Mouse (Mus musculus) central nervous system, embryonic 14 days (tissue): ENCODE data around the gene Gk2. TPM values are rescaled to one million over a fixed set of nuclear protein-coding genes. Genes with fewer than 3 reads are reported as not detected.

ENCODE experiments used
- polyA plus RNA-seq: library from polyadenylated mRNA; depleted of rRNA; stranded (reverse); fragments of >200 nt; gene quantifications from 2 replicates; pipeline ENCODE4 v1.2.3, GENCODE M21; 2012; rRNA removed

Gk2 gene
- not detected in 2 replicates for polyA plus RNA-seq

DNA sequence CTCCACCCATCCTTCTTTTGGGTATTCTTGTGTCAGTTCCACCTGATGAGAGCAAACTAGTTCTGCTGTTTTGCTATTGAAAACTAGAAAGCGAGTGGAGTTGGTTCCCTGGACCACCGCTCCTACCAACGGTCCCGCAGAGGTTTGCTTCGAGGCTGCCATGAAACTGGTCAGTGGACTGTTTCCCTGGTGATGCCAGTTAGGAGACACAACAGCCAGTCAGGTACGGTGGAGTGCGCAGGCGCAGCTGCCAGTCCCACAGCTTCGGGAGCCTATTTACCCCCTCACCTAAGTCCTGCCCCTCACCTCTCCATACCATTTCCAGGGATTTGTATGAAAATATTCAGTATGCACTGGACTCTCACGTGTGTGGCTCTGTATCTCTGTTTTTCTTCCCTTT, at the start of gene Gk2:
Gene Gk2, minus strand, starts transcription at position 206 of the 400 bp plus-strand sequence.

Other genes starting within 250 kb of the Gk2 start
- not detected in 2 replicates for gene Naa11, start 64.6 kb downstream of the Gk2 start, polyA plus RNA-seq